Mouse (Mus musculus) embryo, embryonic 9.5 days (tissue): ENCODE data around the gene Klhl29.
"Not testable (repeated sequence)": the region's sequence is repeated elsewhere in the genome, so short reads cannot be mapped to it uniquely, and the experiment has no call there.

Experiments used
- DNase-seq: peaks from one replicate; pipeline ENCODE4 v3.0.0-alpha.2; 2017; ENCODE audit errors: extremely low spot score

Gene Klhl29

GRCm38 (mm10) chr12:5358497-5358896, 17.0 kb downstream of the Klhl29 start:
- no peak for DNase-seq

GRCm38 (mm10) chr12:5353416-5353815, 22.1 kb downstream of the Klhl29 start:
- DNase-seq, result no peak

GRCm38 (mm10) chr12:5352771-5353170, 22.7 kb downstream of the Klhl29 start:
- no peak for DNase-seq

GRCm38 (mm10) chr12:5350491-5351285, 24.8 kb downstream of the Klhl29 start:
- no peak for DNase-seq

GRCm38 (mm10) chr12:5345088-5345487, 30.4 kb downstream of the Klhl29 start:
- DNase-seq, result no peak

GRCm38 (mm10) chr12:5344457-5344856, 31.0 kb downstream of the Klhl29 start:
- DNase-seq, result not testable (repeated sequence)

GRCm38 (mm10) chr12:5340151-5340603, 35.3 kb downstream of the Klhl29 start:
- DNase-seq, result no peak

GRCm38 (mm10) chr12:5336927-5337712, 38.4 kb downstream of the Klhl29 start:
- DNase-seq, result peak; percentile 57

GRCm38 (mm10) chr12:5336331-5336730, 39.2 kb downstream of the Klhl29 start:
- no peak for DNase-seq

- DNase-seq, result no peak
These were observed 40.5 kb downstream of the Klhl29 start for GRCm38 (mm10) chr12:5334956-5335355.

- no peak for DNase-seq
These were observed 41.3 kb downstream of the Klhl29 start for GRCm38 (mm10) chr12:5334175-5334574.

GRCm38 (mm10) chr12:5331810-5332484, 43.5 kb downstream of the Klhl29 start:
- DNase-seq, result no peak

- no peak for DNase-seq
These were observed 44.9 kb downstream of the Klhl29 start for GRCm38 (mm10) chr12:5330496-5331070.

- no peak for DNase-seq
These were observed 52.9 kb downstream of the Klhl29 start for GRCm38 (mm10) chr12:5322444-5323087.

- no peak for DNase-seq
These were observed 54.5 kb downstream of the Klhl29 start for GRCm38 (mm10) chr12:5321017-5321416.

- peak; percentile 57 for DNase-seq
These were observed 56.0 kb downstream of the Klhl29 start for GRCm38 (mm10) chr12:5319359-5319973.

- no peak for DNase-seq
These were observed 59.4 kb downstream of the Klhl29 start for GRCm38 (mm10) chr12:5316029-5316567.

GRCm38 (mm10) chr12:5307923-5308322, 67.6 kb downstream of the Klhl29 start:
- no peak for DNase-seq

GRCm38 (mm10) chr12:5305466-5305865, 70.0 kb downstream of the Klhl29 start:
- DNase-seq, result no peak

GRCm38 (mm10) chr12:5303912-5304311, 71.6 kb downstream of the Klhl29 start:
- no peak for DNase-seq

GRCm38 (mm10) chr12:5303100-5303499, 72.4 kb downstream of the Klhl29 start:
- no peak for DNase-seq
